Mouse (Mus musculus) CD4-positive helper T cell, adult 2 months (primary cell): Measurements from ENCODE around the gene Pikfyve.

Source experiments
- DNase-seq: peaks from one replicate; pipeline ENCODE4 v3.0.0-alpha.2; 2012; ENCODE audit warnings: low read depth, missing footprints, low spot score

Gene Pikfyve

DNA sequence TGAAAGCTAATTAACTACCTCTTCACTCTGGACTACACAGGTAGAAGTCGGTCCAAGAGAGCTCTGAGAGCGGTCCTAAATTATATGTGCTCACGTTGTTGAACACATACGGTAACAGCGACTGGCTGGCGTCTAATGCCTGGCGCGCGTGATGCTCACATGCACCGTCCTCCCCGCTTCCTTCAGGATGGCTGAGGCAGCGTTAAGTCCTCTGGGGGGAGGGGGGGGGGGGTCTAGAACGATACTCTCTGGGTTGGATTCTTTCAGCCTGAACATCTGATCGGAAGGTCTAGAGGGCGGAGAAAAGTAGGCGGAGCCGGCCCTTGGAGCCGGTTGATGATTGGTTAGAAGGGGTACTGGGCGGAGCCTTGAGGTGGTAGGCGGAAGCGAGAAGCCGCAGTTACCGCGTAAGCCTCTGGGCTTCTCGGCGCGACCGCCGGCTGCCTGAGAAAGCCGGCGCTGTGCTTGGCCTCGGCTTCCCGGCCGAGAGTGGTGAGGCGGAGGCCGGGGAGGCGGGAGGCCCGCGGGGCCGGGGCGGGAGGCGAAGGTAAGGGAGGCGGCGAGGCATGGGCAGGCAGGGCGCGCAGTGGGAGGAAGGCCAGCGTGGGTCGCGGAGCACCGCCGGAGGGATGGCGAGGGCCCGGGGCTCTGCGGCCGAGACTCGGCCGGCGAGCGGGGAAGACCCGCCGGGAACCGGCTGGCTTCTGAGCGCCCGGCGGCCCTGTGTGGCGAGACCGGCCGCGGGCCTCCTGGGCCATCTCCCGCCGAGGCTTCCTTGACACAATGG is at the start of gene Pikfyve, which contains the start of gene Idh1:
Pikfyve (plus strand) TSS at position 397 of the 787 bp plus-strand sequence.
Idh1 (minus strand) TSS at position 214 of the 787 bp plus-strand sequence.
- peak; percentile 97 for DNase-seq

DNA sequence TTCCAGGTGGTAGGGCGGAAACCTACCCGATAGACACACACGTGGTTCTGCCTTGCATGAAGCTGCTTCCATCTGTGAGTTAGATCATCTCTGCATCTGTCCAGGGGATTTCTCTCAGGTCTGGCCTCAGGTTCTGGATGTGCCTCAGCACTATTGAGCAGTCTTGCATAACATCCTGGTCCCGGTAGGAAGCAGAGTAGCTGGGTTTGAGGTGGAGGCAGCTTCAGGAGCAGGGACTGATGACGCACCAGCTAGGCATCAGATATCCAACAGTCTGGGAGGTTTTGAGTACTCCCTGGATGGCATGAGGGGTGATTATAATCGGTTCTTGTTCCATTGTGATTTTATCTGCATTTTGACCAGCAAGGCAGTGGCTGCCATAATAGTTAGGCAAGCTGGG is 48.9 kb upstream of the Pikfyve start:
- DNase-seq, result no peak

DNA sequence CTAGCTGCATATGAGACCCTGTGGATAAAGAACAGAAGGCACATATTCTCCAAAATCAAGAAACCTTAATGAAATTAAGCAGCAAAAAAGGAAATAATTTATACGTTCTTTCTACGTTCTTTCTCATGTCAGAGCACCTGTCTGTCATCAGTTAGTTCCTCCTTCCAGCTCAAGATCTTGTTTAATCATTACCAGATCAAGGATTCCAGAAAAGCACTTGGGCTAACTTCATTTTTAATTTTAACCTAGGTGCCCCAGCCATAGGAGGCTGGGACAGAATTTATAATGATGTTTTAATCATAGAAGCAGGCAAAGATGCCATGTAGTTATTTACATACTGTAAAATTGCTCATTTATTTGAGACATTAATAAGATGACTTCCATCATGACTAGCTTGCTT is 41.7 kb upstream of the Pikfyve start:
- no peak for DNase-seq

DNA sequence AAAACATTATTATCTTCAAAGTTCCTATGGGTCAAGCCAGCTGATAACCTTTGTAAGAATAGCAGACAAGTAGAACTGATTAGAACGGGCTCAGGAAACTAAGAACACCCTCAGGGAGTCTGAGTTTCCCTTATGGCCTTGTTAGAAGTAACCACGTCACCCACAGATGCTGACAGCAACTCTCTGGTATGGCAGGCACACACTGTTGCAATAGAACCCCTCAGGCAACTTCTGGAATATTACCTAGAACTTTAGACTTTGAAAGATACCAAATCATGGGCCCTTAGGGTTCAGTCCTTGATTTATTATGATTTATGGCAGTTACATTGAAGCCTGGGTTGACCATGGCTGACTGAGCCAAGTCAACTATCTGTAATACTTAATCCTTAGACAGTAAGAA is 39.9 kb upstream of the Pikfyve start:
- DNase-seq, result no peak

DNA sequence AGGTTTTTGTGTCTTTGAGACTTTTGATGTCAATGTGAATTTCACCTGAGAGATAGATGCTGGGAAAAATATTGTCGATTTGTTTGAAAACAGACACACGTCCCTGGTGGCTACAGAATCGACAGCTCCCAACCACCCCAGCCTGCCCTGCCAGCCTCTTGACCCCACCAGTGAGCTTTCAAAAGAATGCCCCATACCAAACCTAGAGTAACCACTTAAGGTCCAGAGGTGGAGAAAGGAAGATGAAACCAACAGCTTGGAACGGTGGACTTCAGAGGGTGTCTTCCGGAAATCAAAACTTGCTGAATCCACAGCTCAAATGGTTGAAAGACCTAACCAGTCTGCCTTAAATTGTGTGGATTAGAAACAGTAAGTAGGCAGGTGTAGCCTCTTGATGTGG is 39.2 kb upstream of the Pikfyve start:
- DNase-seq, result no peak

DNA sequence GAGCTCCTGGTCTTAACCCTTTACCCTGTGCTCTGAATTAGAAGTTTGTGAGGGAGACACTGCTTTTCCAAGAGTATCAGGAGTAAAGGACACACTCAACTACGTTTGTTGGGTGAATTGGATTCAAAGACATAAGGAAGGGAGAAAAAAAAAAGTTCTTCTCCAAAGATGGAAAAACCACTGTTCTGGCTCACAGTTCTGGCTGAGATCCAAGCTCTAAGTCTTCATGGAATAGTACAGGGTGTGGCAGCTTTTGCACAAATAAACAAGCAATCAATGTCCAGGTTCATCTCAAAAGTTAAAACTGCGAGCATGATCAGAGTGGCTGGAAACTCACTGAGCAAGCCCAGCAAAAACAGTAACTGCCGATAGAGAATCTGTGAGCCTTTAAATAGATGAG is 38.5 kb upstream of the Pikfyve start:
- no peak for DNase-seq

DNA sequence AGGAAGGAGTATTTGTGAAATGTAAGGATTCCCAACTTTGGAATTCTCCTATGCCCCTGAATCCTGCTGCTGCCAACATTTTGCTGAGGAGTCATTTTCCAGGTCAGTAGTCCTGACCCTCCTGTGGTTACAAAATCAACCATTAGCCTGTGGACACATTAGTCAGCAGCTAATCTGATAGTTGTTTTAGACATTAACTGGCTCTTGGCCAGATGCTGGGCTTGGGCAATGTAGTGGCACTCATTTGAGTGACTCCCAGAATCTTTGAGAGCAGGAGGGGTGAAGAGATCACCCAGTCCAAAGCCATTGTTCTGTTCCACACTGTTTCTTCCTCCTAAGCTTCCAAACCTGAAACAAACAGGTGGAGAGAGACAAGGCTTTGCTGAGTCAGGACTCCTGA is 31.7 kb upstream of the Pikfyve start:
- DNase-seq, result no peak

DNA sequence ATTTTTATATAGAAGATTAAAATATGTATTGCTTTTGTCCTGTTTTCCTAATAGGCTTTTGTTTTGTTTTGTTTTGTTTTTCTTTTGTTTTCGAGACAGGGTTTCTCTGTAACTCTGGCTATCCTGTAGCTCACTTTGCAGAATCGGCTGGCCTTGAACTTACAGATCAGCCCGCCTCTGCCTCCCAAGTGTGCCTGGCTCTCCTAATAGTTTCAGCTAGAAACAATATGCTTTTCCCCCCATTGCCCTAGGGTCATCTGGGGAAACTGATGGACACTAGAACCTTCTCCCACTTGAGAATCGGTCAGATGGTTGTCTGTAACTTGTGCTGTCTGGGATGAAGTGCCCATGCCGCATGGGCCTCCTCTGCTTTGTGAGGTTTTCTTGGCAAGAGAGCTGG is 30.4 kb upstream of the Pikfyve start:
- no peak for DNase-seq

DNA sequence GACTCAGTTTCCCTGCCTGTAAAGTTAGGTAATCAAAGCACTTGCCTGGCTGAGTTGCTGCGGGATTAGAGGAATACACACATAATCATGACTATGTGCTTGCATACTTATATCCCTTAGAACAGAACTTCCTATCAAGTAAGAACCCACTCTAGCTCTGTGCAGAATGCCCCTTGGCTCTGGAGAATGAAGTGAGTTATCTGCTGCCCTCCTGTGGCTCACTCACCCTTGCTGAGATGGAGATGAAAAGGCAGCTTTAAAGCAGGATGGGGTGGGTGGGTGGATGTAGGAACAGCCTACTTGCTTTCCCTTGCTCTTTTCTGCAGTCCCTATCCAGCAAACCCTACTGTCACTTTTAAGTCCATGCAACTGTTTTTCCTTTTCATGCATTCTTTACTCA is 24.3 kb upstream of the Pikfyve start:
- no peak for DNase-seq

DNA sequence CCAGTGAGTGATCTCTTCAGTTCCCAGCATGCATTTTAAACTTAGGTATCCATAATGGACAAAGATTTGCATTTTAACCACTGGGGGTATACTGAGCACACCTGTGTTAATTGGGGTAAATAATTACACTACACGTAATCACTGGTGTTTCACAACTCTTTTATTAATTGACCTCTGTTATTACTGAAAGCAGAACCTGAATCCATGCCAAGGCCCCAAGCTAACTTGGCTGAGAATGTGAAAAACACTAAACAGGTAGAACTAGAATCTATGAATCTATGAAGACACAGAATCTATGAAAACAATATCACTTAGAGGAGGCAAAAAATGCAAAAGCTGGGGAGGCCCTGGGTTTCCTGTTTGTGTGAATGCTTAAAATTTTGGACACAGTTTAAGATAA is 19.0 kb upstream of the Pikfyve start:
- no peak for DNase-seq

DNA sequence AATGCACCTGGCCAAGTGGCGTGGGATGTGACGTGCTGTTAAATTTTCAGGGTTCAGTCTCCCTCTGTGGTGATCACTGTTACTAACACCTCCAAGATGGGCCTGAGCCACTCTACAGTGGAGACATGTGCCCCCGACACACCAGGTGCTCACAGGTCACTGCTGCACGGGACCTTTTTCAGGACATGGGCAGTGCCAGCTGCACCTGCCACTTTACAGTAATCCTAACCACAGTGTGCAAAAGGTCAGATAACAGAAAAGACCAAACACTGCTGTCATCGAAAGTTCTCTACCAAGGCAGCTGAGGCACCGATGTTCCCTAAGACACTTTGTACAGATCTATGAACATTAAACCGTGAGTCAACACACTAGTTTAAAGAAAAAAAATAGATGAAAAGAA is 16.9 kb upstream of the Pikfyve start:
- no peak for DNase-seq

DNA sequence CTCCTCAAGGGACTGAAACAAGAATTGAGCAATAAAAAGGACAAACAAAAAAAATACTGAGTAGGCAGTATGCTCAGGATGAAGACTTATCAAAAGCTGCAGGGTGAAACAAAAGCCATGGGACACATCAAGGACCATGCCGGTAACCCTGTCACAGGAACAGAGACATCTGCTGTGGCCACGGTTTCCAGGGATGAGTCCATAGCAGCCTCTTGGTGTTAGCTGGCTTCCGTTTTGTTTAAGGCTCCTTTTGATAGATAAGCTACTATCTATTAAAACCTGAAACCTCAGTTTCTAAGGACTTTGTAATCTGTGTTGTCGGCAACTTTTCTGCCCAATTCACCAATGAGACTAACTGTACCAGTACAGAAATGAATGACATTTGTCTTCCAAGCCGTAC is 16.5 kb upstream of the Pikfyve start:
- no peak for DNase-seq

DNA sequence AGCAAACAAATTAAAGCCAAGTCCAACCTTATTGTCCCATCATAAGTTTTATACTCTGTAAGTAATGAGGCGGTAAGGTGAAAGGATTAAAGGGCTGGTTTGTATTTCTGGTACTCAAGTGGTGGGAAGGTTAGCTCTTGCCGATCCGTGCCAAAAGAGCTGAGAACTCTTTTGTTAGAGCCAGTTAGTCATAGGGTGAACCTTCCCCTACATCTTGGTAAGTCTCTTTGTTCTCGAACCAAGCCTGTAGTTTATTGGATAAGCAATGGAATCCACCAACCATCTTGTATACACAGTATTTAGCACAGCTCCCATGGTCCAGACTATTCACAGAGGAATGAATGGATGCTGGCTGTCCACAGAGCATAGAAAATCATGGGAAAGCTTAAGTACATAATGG is 14.9 kb upstream of the Pikfyve start:
- DNase-seq, result no peak

DNA sequence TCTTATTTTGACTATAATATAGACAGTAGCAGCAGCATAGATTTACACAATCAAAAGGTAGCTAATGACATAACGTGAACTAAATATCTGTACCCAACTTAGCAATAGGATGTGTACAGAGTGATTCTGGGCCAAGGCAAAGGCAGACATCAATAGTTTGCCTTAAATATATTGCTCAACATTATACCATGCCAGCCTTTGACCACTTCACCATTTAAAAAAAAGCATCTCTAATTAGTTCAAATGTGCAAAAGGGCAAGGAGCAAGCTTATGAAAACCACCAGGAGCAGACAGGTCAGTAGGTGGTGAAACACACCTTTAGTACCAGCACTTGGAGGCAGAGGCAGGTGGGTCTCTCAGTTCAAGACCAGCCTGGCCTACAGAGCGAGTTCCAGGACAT is 12.8 kb upstream of the Pikfyve start:
- DNase-seq, result no peak

DNA sequence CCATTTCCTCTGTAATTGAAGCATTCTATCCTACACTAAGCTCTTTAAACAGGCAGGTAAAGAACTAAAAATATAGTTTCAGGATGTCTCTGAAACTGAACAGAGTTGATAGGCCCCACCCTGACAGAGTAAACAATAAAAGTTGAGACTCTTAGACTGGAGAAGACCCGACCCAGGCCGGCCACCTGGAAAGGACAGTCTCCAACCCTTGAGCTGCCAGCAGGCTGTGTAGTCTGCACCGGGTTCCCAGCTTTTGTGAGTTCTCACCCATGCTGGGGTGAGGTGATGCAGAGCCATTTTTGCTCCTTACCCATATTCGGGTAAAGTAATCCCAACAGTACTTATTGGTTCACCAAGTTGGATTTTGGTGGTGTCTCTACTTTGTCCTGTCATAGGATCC is 10.3 kb upstream of the Pikfyve start:
- DNase-seq, result no peak

DNA sequence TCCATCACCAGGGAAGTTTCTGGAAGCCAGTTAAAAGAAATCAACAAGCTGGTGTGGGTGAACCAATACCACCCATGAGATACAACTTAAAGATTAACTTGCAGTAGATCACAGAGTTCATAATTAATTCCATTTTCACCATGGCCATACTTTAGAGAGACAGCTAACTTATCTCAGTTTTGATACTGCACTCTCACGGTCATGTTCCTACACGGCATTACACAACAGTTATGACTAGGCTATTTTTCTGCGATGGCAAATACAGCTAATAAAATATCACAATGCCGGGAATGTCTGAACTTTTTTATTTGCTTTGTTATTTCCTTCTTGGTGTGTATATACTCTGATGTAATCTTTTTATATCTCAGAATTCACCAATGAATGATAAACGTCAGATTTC is 9.6 kb upstream of the Pikfyve start:
- DNase-seq, result no peak

DNA sequence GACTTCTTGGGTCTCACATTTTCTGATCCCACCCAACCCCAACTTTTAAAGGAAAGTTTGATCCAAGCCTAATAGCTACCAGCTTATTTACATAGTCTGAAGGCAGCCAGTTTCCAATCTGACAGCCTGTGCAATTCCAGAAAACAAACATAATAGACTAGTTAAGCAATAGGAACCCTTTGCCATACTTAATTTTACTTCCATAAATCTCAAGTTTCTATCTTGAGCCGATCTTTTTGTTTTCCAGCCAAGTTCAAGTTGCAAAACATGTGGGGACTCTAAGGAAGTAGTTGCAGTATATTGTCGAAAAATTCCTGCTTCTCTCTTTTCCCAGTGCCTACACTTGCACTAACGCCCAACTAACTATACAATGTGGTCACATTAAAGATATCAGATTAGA is 9.0 kb upstream of the Pikfyve start:
- no peak for DNase-seq

DNA sequence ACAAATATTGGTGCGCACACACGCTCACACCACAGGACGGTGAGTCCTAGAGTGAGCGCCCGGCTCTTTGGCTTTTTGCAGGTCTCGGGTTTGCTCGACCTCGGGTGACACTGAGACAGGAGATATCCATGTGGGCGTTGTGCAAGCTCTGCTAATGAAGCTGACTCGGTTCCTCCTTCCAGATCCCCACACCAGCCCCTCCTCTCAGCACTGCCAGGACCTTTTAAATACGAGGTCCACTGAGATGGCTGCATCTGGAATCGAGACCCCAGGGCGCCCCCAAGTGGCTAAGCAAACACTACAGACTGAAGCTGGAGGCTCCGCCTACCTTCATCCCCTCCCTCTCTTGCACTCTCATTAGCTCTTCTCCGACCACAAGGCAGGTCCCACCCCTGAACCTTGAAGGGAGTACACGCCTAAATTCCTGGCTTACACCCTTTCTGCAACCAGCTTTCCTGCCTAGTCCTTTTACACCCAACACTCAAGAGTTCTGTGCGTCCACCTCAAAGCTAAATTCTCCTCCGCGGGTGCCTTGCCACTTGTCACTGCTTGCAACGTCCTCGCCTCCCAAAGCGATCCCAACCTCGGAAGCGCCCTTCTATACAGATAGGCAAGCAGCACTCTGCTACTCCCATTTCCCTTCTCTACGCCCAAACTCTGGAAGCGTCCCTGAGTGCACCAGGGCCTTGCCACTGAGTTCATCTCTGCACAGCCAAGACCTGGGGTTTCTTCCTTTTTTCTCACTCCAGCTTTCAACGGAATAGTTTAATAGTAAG is 8.2 kb upstream of the Pikfyve start:
- peak; percentile 93 for DNase-seq

DNA sequence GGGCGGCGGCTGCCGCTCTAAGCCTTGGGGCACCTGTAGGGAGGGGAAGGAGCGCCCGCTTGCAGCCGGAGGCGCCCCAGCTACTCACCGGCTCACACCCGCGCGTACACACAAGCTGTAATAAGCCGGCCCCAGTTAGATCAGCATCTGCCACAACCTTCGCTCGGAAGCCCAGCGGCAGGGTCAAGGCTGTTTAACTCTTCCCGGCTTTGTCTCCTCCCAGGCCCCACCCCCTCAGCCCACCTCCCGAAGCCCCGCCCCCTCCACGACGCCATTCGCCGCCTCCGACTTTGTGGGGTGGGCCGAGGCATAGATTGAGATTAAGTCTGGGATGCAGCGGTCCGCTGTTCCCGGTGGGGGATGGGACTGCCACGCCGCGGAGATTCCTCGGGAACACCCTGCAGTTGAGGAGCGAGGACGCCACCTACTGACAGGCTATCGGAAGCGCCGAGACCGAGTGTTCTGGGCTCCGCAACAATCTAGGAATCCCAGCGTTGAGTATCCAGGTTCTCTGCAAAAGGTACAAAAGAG is 7.5 kb upstream of the Pikfyve start:
- DNase-seq, result peak; percentile 86

DNA sequence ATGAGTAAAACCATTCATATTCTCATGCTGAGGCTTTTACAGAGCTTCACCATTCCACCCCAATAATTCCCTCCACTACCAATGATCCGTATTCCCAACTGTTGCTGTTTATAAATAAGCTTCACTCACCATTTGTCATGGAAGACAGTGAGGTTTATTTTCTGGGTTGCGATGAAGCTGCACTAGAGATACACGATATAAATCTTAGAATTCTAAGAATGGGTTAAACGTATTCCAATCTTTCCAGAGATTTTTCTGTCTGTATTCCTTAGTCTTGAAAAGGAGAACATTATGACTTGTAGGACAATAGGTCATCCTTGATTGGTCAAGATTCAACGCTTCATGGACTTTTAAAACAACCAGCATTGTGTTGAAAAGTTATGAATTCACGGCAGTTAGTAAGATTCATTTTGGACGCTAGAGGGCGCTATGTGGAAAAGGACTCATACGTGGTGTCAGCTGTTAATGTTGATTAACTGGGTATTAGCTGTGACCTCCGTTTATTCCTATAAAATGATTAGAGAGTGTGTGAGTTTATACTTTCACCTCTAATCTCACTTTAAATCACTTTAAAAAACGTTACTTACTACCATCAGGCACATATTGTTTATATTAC is 6.7 kb upstream of the Pikfyve start:
- DNase-seq, result peak; percentile 77

DNA sequence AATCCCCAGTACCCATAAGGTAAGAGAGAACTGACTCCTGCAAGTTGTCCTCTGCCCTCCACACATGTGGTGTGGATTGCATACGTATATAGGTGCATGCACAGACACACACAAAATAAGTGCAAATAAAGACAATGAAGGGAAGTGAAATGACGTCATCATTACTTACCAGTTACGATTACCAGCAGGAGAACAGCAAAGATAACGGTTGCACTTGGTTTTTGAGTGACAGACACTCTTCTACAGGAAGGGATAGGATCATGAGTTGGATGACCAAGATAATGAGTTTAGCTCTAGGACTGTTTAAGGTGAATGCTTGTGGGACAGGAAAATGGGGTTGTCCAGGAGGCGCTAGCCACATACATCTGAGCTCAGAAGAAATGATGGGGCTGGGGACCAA is 5.0 kb upstream of the Pikfyve start:
- DNase-seq, result no peak

DNA sequence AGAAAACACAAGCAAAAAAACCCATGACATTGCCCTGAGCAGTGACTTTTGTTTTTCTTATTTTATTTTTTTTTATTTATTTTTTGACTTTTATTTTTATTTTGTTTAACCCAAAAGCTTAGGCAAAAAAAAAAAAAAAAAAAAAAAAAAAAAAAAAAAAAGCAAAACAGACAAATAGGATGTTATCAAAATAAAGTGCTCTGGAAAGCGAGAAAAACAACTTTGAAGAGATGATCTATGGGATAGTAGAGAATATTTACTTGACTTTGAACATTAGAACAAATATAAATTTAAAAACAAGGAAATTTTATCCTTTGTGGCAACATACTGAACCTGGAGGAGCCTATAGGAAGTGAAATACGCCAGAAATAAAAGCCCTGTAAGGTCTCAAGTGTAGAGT is 2.5 kb upstream of the Pikfyve start:
- DNase-seq, result no peak
